Mouse (Mus musculus): ENCODE data around the gene Blmh. TPM values are rescaled to one million over a fixed set of nuclear protein-coding genes. Genes with fewer than 3 reads are reported as not detected.

Gene Blmh
- polyA plus RNA-seq, 1 experiment, result 42.0 TPM

GRCm38 (mm10) chr11:76995966-76996672 is 71.5 kb downstream of the Blmh start:
- H3K27ac ChIP-seq (ENCODE audit: insufficient read depth, low read length), result no peak overlapping the region
- 23% methylated on average over 20 of the region's 20 CpGs for WGBS
- H3K4me3 ChIP-seq (replicated peaks; ENCODE audit: insufficient read depth, low read depth, low read length), result no peak overlapping the region
- peaks cover 7% of the 10 kb centered on the region; the same call in 1 of the 2 replicates for H3K27me3 ChIP-seq (ENCODE audit: control insufficient read depth, insufficient read depth, low read length)
- no peak for DNase-seq
- TF ChIP-seq POLR2A (IDR thresholded peaks at IDR 0.05; ENCODE audit: borderline replicate concordance, insufficient read depth, low read length) (no peak), CTCF (IDR thresholded peaks at IDR 0.05; ENCODE audit: borderline replicate concordance, insufficient read depth, low read depth, low read length) (no peak)
- H3K4me1 ChIP-seq (ENCODE audit: control insufficient read depth, insufficient read depth, low read length), result no peaks in the 10 kb centered on the region

GRCm38 (mm10) chr11:76997305-76997704 is 72.7 kb downstream of the Blmh start:
- Histone ChIP-seq H3K27me3 (ENCODE audit: control insufficient read depth, insufficient read depth, low read length) (peaks cover 7% of the 10 kb centered on the region; the same call in 1 of the 2 replicates), H3K4me3 (replicated peaks; ENCODE audit: insufficient read depth, low read depth, low read length) (peak overlapping the region; percentile 60), H3K27ac (ENCODE audit: insufficient read depth, low read length) (no peak overlapping the region), H3K4me1 (ENCODE audit: control insufficient read depth, insufficient read depth, low read length) (no peaks in the 10 kb centered on the region)
- peak; percentile 71 to 83 for DNase-seq
- under 1% methylated on average over 21 of the region's 21 CpGs for WGBS
- TF ChIP-seq POLR2A (IDR thresholded peaks at IDR 0.05; ENCODE audit: borderline replicate concordance, insufficient read depth, low read length) (no peak), CTCF (IDR thresholded peaks at IDR 0.05; ENCODE audit: borderline replicate concordance, insufficient read depth, low read depth, low read length) (peak; percentile 80)

GRCm38 (mm10) chr11:76997916-76998704 is 73.5 kb downstream of the Blmh start, which contains the start of gene Slc6a4:
TSS of gene Slc6a4 (plus strand) at chr11:76998603.
- H3K27me3 ChIP-seq (ENCODE audit: control insufficient read depth, insufficient read depth, low read length), result peaks cover 7% of the 10 kb centered on the region; the same call in 1 of the 2 replicates
- H3K27ac ChIP-seq (ENCODE audit: insufficient read depth, low read length), result no peak within 1 kb of the TSS
- H3K4me3 ChIP-seq (replicated peaks; ENCODE audit: insufficient read depth, low read depth, low read length), result peak within 1 kb of the TSS; percentile 60
- peak in 1 of 2 experiments; percentile 18 for DNase-seq
- 1% methylated on average over 52 of the region's 52 CpGs for WGBS
- H3K4me1 ChIP-seq (ENCODE audit: control insufficient read depth, insufficient read depth, low read length), result no peaks in the 10 kb centered on the region
- TF ChIP-seq CTCF (IDR thresholded peaks at IDR 0.05; ENCODE audit: borderline replicate concordance, insufficient read depth, low read depth, low read length) (no peak), POLR2A (IDR thresholded peaks at IDR 0.05; ENCODE audit: borderline replicate concordance, insufficient read depth, low read length) (no peak)

GRCm38 (mm10) chr11:76998705-76999226 is 74.2 kb downstream of the Blmh start:
- TF ChIP-seq POLR2A (IDR thresholded peaks at IDR 0.05; ENCODE audit: borderline replicate concordance, insufficient read depth, low read length), result no peak
- TF ChIP-seq CTCF (IDR thresholded peaks at IDR 0.05; ENCODE audit: borderline replicate concordance, insufficient read depth, low read depth, low read length), result no peak
- 8% methylated on average over 24 of the region's 24 CpGs for WGBS
- DNase-seq, result peak in 1 of 2 experiments; percentile 12
- Histone ChIP-seq H3K27ac (ENCODE audit: insufficient read depth, low read length) (no peak overlapping the region), H3K27me3 (ENCODE audit: control insufficient read depth, insufficient read depth, low read length) (peaks cover 7% of the 10 kb centered on the region; the same call in 1 of the 2 replicates), H3K4me3 (replicated peaks; ENCODE audit: insufficient read depth, low read depth, low read length) (no peak overlapping the region), H3K4me1 (ENCODE audit: control insufficient read depth, insufficient read depth, low read length) (no peaks in the 10 kb centered on the region)

- H3K4me3 ChIP-seq (replicated peaks; ENCODE audit: insufficient read depth, low read depth, low read length), result no peak overlapping the region
- no peaks in the 10 kb centered on the region for H3K4me1 ChIP-seq (ENCODE audit: control insufficient read depth, insufficient read depth, low read length)
- H3K27me3 ChIP-seq (ENCODE audit: control insufficient read depth, insufficient read depth, low read length), result peaks cover 7% of the 10 kb centered on the region; the same call in 1 of the 2 replicates
- TF ChIP-seq CTCF (IDR thresholded peaks at IDR 0.05; ENCODE audit: borderline replicate concordance, insufficient read depth, low read depth, low read length), result no peak
- no peak for TF ChIP-seq POLR2A (IDR thresholded peaks at IDR 0.05; ENCODE audit: borderline replicate concordance, insufficient read depth, low read length)
- H3K27ac ChIP-seq (ENCODE audit: insufficient read depth, low read length), result no peak overlapping the region
- no peak for DNase-seq
- WGBS, result 61% methylated on average over 5 of the region's 5 CpGs
Measured at GRCm38 (mm10) chr11:77000741-77001140, 76.1 kb downstream of the Blmh start.

GRCm38 (mm10) chr11:77002361-77002760 is 77.8 kb downstream of the Blmh start:
- WGBS, result 100% methylated on average over 1 of the region's 1 CpGs
- TF ChIP-seq CTCF (IDR thresholded peaks at IDR 0.05; ENCODE audit: borderline replicate concordance, insufficient read depth, low read depth, low read length), result no peak
- no peak for TF ChIP-seq POLR2A (IDR thresholded peaks at IDR 0.05; ENCODE audit: borderline replicate concordance, insufficient read depth, low read length)
- no peak overlapping the region for H3K4me3 ChIP-seq (replicated peaks; ENCODE audit: insufficient read depth, low read depth, low read length)
- no peak for DNase-seq
- H3K4me1 ChIP-seq (ENCODE audit: control insufficient read depth, insufficient read depth, low read length), result no peaks in the 10 kb centered on the region; the same call in 1 of the 2 replicates
- H3K27me3 ChIP-seq (ENCODE audit: control insufficient read depth, insufficient read depth, low read length), result peaks cover 7% of the 10 kb centered on the region; the same call in 1 of the 2 replicates
- H3K27ac ChIP-seq (ENCODE audit: insufficient read depth, low read length), result no peak overlapping the region

GRCm38 (mm10) chr11:77005881-77006280 is 81.3 kb downstream of the Blmh start:
- no peaks in the 10 kb centered on the region; the same call in 1 of the 2 replicates for H3K4me1 ChIP-seq (ENCODE audit: control insufficient read depth, insufficient read depth, low read length)
- no peak overlapping the region for H3K27ac ChIP-seq (ENCODE audit: insufficient read depth, low read length)
- TF ChIP-seq POLR2A (IDR thresholded peaks at IDR 0.05; ENCODE audit: borderline replicate concordance, insufficient read depth, low read length) (no peak), CTCF (IDR thresholded peaks at IDR 0.05; ENCODE audit: borderline replicate concordance, insufficient read depth, low read depth, low read length) (no peak)
- no peaks in the 10 kb centered on the region for H3K27me3 ChIP-seq (ENCODE audit: control insufficient read depth, insufficient read depth, low read length)
- DNase-seq, result no peak
- no peak overlapping the region for H3K4me3 ChIP-seq (replicated peaks; ENCODE audit: insufficient read depth, low read depth, low read length)
- WGBS, result 56% methylated on average over 4 of the region's 4 CpGs

Measured in cerebellum, adult 2 months (tissue).